Mouse (Mus musculus): Measurements from ENCODE around the gene Gpr137. TPM values are rescaled to one million over a fixed set of nuclear protein-coding genes. Genes with fewer than 3 reads are reported as not detected.

Gpr137 gene
- polyA plus RNA-seq, 1 experiment from 2014 or later = 37.7 TPM

- peak overlapping the region; percentile 53; the same call in 1 of the 2 replicates for H3K4me2 ChIP-seq (replicated peaks)
- H3K36me3 ChIP-seq = no peaks in the 10 kb centered on the region
- H3K9me3 ChIP-seq = no peaks in the 10 kb centered on the region
- peak overlapping the region; percentile 44 for H3K4me3 ChIP-seq
- WGBS = 21% methylated on average over 11 of the region's 11 CpGs
- no peak overlapping the region for H3K27ac ChIP-seq (replicated peaks)
- peaks cover 28% of the 10 kb centered on the region for H3K4me1 ChIP-seq
- no peak overlapping the region for H3K9ac ChIP-seq (replicated peaks)
- no peak for ATAC-seq (ENCODE audit: low FRiP score, low read depth)
- H3K27me3 ChIP-seq = peaks cover 57% of the 10 kb centered on the region
Measured at GRCm38 (mm10) chr19:6970460-6971085, 28.3 kb upstream of the Gpr137 start.

DNA sequence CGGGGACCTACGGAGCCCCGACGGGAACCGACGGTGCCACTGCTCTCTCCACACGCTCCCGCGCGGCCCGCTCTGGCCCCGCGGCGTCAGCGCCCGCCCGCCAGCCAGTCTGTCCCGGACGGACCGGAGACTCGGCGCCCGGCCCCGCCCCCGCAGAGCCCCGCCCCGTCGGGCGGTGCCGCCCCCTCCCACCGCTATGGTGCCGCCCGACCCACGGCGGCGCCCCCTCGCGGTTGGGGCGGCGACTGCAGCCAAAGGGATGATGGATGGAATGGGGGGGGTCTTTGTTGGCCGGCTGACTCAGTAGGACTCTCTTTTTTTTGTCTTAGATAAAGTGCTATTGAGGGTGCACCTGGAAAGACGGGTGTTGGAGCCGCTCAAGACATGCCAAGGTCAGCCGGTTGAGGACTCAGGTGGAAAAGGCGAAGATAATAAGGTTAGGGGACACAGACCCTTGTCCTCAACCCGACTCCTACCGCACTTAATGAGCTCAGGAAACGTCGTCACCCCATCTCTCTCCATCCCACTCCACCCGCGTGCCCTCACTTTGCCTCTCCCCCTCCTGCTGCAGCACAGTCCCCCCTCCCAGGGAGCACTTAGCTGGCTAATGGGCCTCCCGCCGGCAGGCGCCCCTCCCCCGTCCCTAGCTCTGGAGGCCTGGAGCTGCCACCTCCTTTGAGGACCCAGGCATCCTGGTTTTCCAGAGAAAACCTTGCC lies 27.5 kb upstream of the Gpr137 start:
- no peaks in the 10 kb centered on the region for H3K9me3 ChIP-seq
- H3K4me2 ChIP-seq (replicated peaks) = peak overlapping the region; percentile 53
- no peak overlapping the region for H3K27ac ChIP-seq (replicated peaks)
- H3K4me1 ChIP-seq = peaks cover 28% of the 10 kb centered on the region
- H3K9ac ChIP-seq (replicated peaks) = peak overlapping the region; percentile 31; the same call in 1 of the 2 replicates
- peaks cover 57% of the 10 kb centered on the region for H3K27me3 ChIP-seq
- ATAC-seq (ENCODE audit: low FRiP score, low read depth) = 0 out of 2 replicates have a peak, but pooled peaks have one; percentile 25
- H3K36me3 ChIP-seq = no peaks in the 10 kb centered on the region
- H3K4me3 ChIP-seq = peak overlapping the region; percentile 44
- WGBS = 1% methylated on average over 55 of the region's 55 CpGs

- under 1% methylated on average over 20 of the region's 20 CpGs for WGBS
- no peak for ATAC-seq (ENCODE audit: low FRiP score, low read depth)
Measured at GRCm38 (mm10) chr19:6969291-6969664, 27.0 kb upstream of the Gpr137 start.

GRCm38 (mm10) chr19:6968491-6969271 lies 26.4 kb upstream of the Gpr137 start:
- H3K4me1 ChIP-seq = peaks cover 23% of the 10 kb centered on the region
- H3K9ac ChIP-seq (replicated peaks) = no peak overlapping the region
- H3K4me2 ChIP-seq (replicated peaks) = peak overlapping the region; percentile 53
- H3K27ac ChIP-seq (replicated peaks) = no peak overlapping the region
- H3K4me3 ChIP-seq = peak overlapping the region; percentile 44
- no peak for ATAC-seq (ENCODE audit: low FRiP score, low read depth)
- H3K36me3 ChIP-seq = 0 out of 2 replicates have a peak, but pooled peaks cover 3% of the 10 kb centered on the region
- H3K9me3 ChIP-seq = no peaks in the 10 kb centered on the region
- WGBS = 15% methylated on average over 15 of the region's 15 CpGs
- H3K27me3 ChIP-seq = peaks cover 57% of the 10 kb centered on the region

More at GRCm38 (mm10) chr19:6969291-6969664, 27.0 kb upstream of the Gpr137 start:
- H3K27ac ChIP-seq (replicated peaks) = no peak overlapping the region
- H3K9ac ChIP-seq (replicated peaks) = peak overlapping the region; percentile 31; the same call in 1 of the 2 replicates
- peaks cover 57% of the 10 kb centered on the region for H3K27me3 ChIP-seq
- peak overlapping the region; percentile 44 for H3K4me3 ChIP-seq
- 0 out of 2 replicates have a peak, but pooled peaks cover 2% of the 10 kb centered on the region for H3K36me3 ChIP-seq
- H3K4me2 ChIP-seq (replicated peaks) = peak overlapping the region; percentile 53
- peaks cover 28% of the 10 kb centered on the region for H3K4me1 ChIP-seq
- H3K9me3 ChIP-seq = no peaks in the 10 kb centered on the region

DNA sequence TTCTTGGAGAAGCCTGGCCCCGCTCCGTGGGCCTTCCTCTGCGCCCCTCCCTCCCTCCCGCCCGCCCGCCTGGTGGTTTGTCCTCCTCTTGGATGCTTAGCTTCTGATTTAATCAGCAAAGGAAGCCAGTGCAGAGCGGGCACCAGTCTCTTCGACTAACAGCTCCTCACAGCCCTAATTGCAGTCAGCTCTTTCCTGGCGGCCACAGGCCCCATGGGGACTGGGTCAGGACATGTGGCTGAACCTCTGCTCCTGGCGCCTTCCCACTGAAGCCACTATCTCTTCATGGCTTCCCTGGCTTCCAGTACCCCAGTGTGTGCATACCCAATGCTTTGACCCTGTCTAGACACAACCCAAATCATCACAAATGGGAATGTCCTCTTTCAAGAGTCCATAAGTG lies 14.2 kb upstream of the Gpr137 start:
- Histone ChIP-seq H3K9ac (replicated peaks) (no peak overlapping the region), H3K27ac (replicated peaks) (no peak overlapping the region), H3K4me2 (replicated peaks) (no peak overlapping the region), H3K9me3 (no peaks in the 10 kb centered on the region), H3K4me1 (peaks cover 13% of the 10 kb centered on the region), H3K4me3 (no peak overlapping the region), H3K36me3 (peaks cover 17% of the 10 kb centered on the region), H3K27me3 (no peaks in the 10 kb centered on the region)
- WGBS = 79% methylated on average over 10 of the region's 10 CpGs
- ATAC-seq (ENCODE audit: low FRiP score, low read depth) = no peak

DNA sequence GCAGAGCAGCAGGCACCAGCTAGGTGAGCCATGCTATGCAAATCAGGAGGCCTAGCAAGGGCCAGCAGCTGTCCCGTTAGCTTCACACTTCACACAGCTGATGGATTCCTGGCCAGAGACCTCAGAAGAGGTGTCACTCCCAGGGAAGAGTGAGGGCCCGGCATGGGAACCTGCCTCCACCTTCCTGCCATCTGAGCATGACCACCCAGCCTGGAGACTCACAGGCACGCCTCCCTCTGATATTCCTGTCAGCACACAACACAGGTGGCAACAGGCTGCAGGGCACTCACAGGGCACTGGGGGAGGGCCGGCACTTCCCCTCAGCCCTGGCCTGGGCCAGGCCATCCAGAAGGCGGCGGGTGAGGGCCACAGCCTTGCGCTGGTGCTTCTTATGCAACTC lies 13.1 kb upstream of the Gpr137 start:
- Histone ChIP-seq H3K27me3 (no peaks in the 10 kb centered on the region), H3K4me2 (replicated peaks) (no peak overlapping the region), H3K36me3 (peaks cover 15% of the 10 kb centered on the region), H3K4me1 (peaks cover 14% of the 10 kb centered on the region), H3K27ac (replicated peaks) (no peak overlapping the region), H3K9ac (replicated peaks) (no peak overlapping the region), H3K4me3 (no peak overlapping the region), H3K9me3 (no peaks in the 10 kb centered on the region)
- no peak for ATAC-seq (ENCODE audit: low FRiP score, low read depth)
- 88% methylated on average over 7 of the region's 7 CpGs for WGBS

- ATAC-seq (ENCODE audit: low FRiP score, low read depth) = no peak
- Histone ChIP-seq H3K36me3 (peaks cover 7% of the 10 kb centered on the region), H3K9me3 (no peaks in the 10 kb centered on the region), H3K4me1 (peaks cover 23% of the 10 kb centered on the region), H3K9ac (replicated peaks) (no peak overlapping the region), H3K4me2 (replicated peaks) (no peak overlapping the region), H3K4me3 (no peak overlapping the region), H3K27me3 (no peaks in the 10 kb centered on the region), H3K27ac (replicated peaks) (no peak overlapping the region)
- 54% methylated on average over 9 of the region's 9 CpGs for WGBS
Measured at GRCm38 (mm10) chr19:6954046-6954445, 11.8 kb upstream of the Gpr137 start.

- Histone ChIP-seq H3K4me1 (peaks cover 23% of the 10 kb centered on the region), H3K9me3 (no peaks in the 10 kb centered on the region), H3K27me3 (no peaks in the 10 kb centered on the region), H3K9ac (replicated peaks) (peak overlapping the region; percentile 56), H3K4me3 (peak overlapping the region; percentile 60), H3K27ac (replicated peaks) (peak overlapping the region; percentile 98; the same call in 1 of the 2 replicates), H3K4me2 (replicated peaks) (peak overlapping the region; percentile 83), H3K36me3 (peaks cover 7% of the 10 kb centered on the region)
- no peak for ATAC-seq (ENCODE audit: low FRiP score, low read depth)
- 35% methylated on average over 3 of the region's 3 CpGs for WGBS
Measured at GRCm38 (mm10) chr19:6952712-6953037, 10.4 kb upstream of the Gpr137 start.

GRCm38 (mm10) chr19:6951994-6952711 lies 9.9 kb upstream of the Gpr137 start:
- H3K4me3 ChIP-seq = peak overlapping the region; percentile 60
- peaks cover 23% of the 10 kb centered on the region for H3K4me1 ChIP-seq
- peak overlapping the region; percentile 56 for H3K9ac ChIP-seq (replicated peaks)
- no peaks in the 10 kb centered on the region for H3K9me3 ChIP-seq
- H3K27me3 ChIP-seq = no peaks in the 10 kb centered on the region
- H3K4me2 ChIP-seq (replicated peaks) = peak overlapping the region; percentile 83
- H3K27ac ChIP-seq (replicated peaks) = peak overlapping the region; percentile 98
- peak; percentile 44 for ATAC-seq (ENCODE audit: low FRiP score, low read depth)
- 3% methylated on average over 31 of the region's 31 CpGs for WGBS
- H3K36me3 ChIP-seq = peaks cover 7% of the 10 kb centered on the region

DNA sequence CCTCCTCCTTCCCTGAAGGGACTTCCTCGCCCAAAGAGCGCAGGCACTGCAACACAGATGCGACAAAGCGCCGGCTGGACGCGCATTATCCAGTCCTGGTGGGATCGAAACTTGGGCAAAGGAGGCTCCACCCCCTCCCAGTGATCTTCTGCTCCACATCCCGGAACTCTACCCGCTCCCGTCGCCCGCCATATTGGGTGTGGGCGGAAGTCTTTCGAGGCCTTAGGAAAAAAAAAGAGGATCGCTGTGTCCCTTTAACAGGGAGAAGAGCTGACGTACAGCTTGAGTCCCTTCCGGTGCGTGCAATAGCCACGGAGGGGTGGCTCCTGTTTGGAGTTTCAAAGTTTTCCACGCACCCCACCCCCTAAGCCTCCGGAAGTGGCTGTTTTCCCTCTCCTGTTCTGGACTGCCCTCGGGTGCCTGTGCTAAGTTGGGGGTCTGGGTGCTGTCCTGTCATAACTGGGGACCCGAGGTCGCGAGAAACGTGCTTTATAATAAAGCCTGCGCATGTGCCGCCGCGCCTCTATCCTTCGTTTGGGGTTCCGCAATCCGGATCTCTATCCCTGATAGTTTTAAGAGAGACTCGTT lies 9.2 kb upstream of the Gpr137 start:
- ATAC-seq (ENCODE audit: low FRiP score, low read depth) = peak; percentile 77
- peak overlapping the region; percentile 56 for H3K9ac ChIP-seq (replicated peaks)
- no peaks in the 10 kb centered on the region for H3K27me3 ChIP-seq
- H3K4me1 ChIP-seq = peaks cover 23% of the 10 kb centered on the region
- no peaks in the 10 kb centered on the region for H3K9me3 ChIP-seq
- WGBS = 1% methylated on average over 35 of the region's 35 CpGs
- H3K36me3 ChIP-seq = peaks cover 7% of the 10 kb centered on the region
- H3K4me3 ChIP-seq = peak overlapping the region; percentile 60
- peak overlapping the region; percentile 83 for H3K4me2 ChIP-seq (replicated peaks)
- H3K27ac ChIP-seq (replicated peaks) = peak overlapping the region; percentile 98

- Histone ChIP-seq H3K27me3 (no peaks in the 10 kb centered on the region), H3K36me3 (peaks cover 9% of the 10 kb centered on the region), H3K4me2 (replicated peaks) (peak overlapping the region; percentile 83), H3K4me3 (peak overlapping the region; percentile 60), H3K4me1 (peaks cover 23% of the 10 kb centered on the region), H3K9me3 (no peaks in the 10 kb centered on the region), H3K9ac (replicated peaks) (peak overlapping the region; percentile 56), H3K27ac (replicated peaks) (peak overlapping the region; percentile 98)
- under 1% methylated on average over 28 of the region's 28 CpGs for WGBS
- peak; percentile 66 for ATAC-seq (ENCODE audit: low FRiP score, low read depth)
Measured at GRCm38 (mm10) chr19:6950613-6951153, 8.4 kb upstream of the Gpr137 start.
